Mouse (Mus musculus): Measurements from ENCODE around the gene Rgs8. TPM values are rescaled to one million over a fixed set of nuclear protein-coding genes. Genes with fewer than 3 reads are reported as not detected.

Gene Rgs8
- 8.6 and 9.3 TPM in 2 replicates for polyA plus RNA-seq (2015; fragmentation: Nextera tagmentation; extraction: Ambion mirVana)

DNA sequence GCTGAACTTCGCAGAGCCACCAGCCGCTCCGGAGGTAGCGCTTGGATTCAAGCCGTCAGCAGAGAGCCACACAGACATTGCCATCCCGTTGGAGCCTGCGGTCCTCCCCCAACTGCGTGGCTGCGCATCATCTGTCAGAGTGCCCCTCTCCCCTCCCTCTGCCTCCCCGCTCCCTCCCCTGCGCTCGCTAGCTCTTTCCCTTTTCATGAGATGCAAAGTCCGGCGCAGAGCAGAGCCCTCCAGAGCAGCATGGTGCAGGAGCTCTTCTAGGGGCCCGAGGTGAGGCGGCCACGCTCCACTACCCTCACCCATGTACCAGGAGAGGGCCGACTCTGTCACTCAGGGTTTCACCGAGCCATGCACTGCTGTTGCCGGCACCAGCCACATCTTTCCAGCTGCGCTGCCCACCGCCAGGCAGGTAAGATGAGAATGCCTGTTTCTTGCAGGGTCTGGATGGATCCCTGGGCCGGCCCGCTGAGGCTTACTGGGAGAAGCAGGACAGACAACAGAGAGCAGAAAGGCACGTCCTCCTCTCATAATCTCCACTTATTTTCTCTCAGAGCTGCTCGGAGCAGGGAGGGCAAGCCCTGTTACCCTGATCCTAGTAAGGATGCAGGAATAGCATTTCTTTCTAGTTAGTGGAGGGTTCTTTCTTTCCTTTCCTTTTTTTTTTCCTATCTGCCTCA, at the start of gene Rgs8:
TSS of gene Rgs8 (plus strand) at position 88 of the 686 bp plus-strand sequence.

GRCm38 (mm10) chr1:153740145-153740544, 87.3 kb downstream of the Rgs8 start, which contains the start of gene Rgs16:
Gene Rgs16, plus strand, starts transcription at chr1:153740349.

GRCm38 (mm10) chr1:153749211-153749801, 96.5 kb downstream of the Rgs8 start, which contains the start of gene Rnasel:
Gene Rnasel, plus strand, starts transcription at chr1:153749426.

Other genes with a start within 250 kb of the Rgs8 start
- gene Shcbp1l, start 227.9 kb upstream of the Rgs8 start, polyA plus RNA-seq (2015; fragmentation: Nextera tagmentation; extraction: Ambion mirVana), result 0.88 and 1.4 TPM in 2 replicates
- gene Dhx9, start 165.4 kb upstream of the Rgs8 start, polyA plus RNA-seq (2015; fragmentation: Nextera tagmentation; extraction: Ambion mirVana), result 30.1 and 33.6 TPM in 2 replicates
- gene Npl, start 103.0 kb upstream of the Rgs8 start, polyA plus RNA-seq (2015; fragmentation: Nextera tagmentation; extraction: Ambion mirVana), result 16.6 and 17.2 TPM in 2 replicates
- 8.2 and 8.7 TPM in 2 replicates for gene Rgs16, start 87.3 kb downstream of the Rgs8 start, polyA plus RNA-seq (2015; fragmentation: Nextera tagmentation; extraction: Ambion mirVana)
- gene Rnasel, start 96.4 kb downstream of the Rgs8 start, polyA plus RNA-seq (2015; fragmentation: Nextera tagmentation; extraction: Ambion mirVana), result 13.8 and 18.5 TPM in 2 replicates
- gene Rgsl1, start 191.1 kb downstream of the Rgs8 start, polyA plus RNA-seq (2015; fragmentation: Nextera tagmentation; extraction: Ambion mirVana), result 0.13 and 0.31 TPM in 2 replicates
- gene Teddm1b, start 221.3 kb downstream of the Rgs8 start, polyA plus RNA-seq (2015; fragmentation: Nextera tagmentation; extraction: Ambion mirVana), result 0.11 and 0.31 TPM in 2 replicates
- not detected in 2 replicates for gene Teddm1a, start 238.7 kb downstream of the Rgs8 start, polyA plus RNA-seq (2015; fragmentation: Nextera tagmentation; extraction: Ambion mirVana)
- 421 and 440 TPM in 2 replicates for gene Glul, start 246.9 kb downstream of the Rgs8 start, polyA plus RNA-seq (2015; fragmentation: Nextera tagmentation; extraction: Ambion mirVana)
- 1.5 and 1.6 TPM in 2 replicates for gene Teddm2, start 247.2 kb downstream of the Rgs8 start, polyA plus RNA-seq (2015; fragmentation: Nextera tagmentation; extraction: Ambion mirVana)